ENCODE assay signal across 8 mouse cellular contexts in genomic region chr14:123513376-123514141, GRCm38 (mm10).
DNase-seq lines count a peak whose midpoint lies in the region; ATAC-seq and TF ChIP-seq lines count a peak whose summit lies in the region.

No protein-coding gene starts in this region.

- no peak overlapping the region for H3K4me3 ChIP-seq in lung, embryonic 14.5 days (ENCODE audit: low read depth, low read length)
- no peak overlapping the region for H3K4me3 ChIP-seq in forebrain, embryonic 15.5 days
- H3K4me3 ChIP-seq in neural tube, embryonic 12.5 days: no peak overlapping the region

- peak; percentile 91 for ATAC-seq in lung, embryonic 14.5 days (ENCODE audit: insufficient read depth)
- peak; percentile 99 for ATAC-seq in forebrain, embryonic 15.5 days (replicated peaks)
- ATAC-seq in neural tube, embryonic 12.5 days (ENCODE audit: low FRiP score, low read depth): peak; percentile 98
- no peak for ATAC-seq in erythroid progenitor cell, adult 5-6 weeks (replicated peaks; ENCODE audit: low FRiP score, poor library complexity, severe bottlenecking)

- H3K36me3 ChIP-seq in lung, embryonic 14.5 days (ENCODE audit: insufficient read depth): no peaks in the 10 kb centered on the region
- peaks cover 3% of the 10 kb centered on the region; the same call in 1 of the 2 replicates for H3K36me3 ChIP-seq in forebrain, embryonic 15.5 days
- no peaks in the 10 kb centered on the region for H3K36me3 ChIP-seq in neural tube, embryonic 12.5 days

- H3K4me2 ChIP-seq in lung, embryonic 14.5 days: no peak overlapping the region
- H3K4me2 ChIP-seq in forebrain, embryonic 15.5 days (replicated peaks): no peak overlapping the region; the same call in 1 of the 2 replicates
- peak overlapping the region; percentile 34; the same call in 1 of the 2 replicates for H3K4me2 ChIP-seq in neural tube, embryonic 12.5 days (replicated peaks)

- TF ChIP-seq CTCF in lung, embryonic 14.5 days (IDR thresholded peaks at IDR 0.05; ENCODE audit: low read depth): no peak

- peak; percentile 76 for DNase-seq in lung, embryonic 14.5 days
- DNase-seq in lung, postnatal 14 days: no peak
- DNase-seq in left cerebral cortex, adult 11 months (ENCODE audit: low spot score): peak; percentile 60
- DNase-seq in liver: no peak
- no peak for DNase-seq in gastrocnemius, postnatal 14 days

- no peaks in the 10 kb centered on the region for H3K27me3 ChIP-seq in lung, embryonic 14.5 days (ENCODE audit: insufficient read depth, low read length)
- H3K27me3 ChIP-seq in forebrain, embryonic 15.5 days: no peaks in the 10 kb centered on the region
- H3K27me3 ChIP-seq in neural tube, embryonic 12.5 days (replicated peaks): no peaks in the 10 kb centered on the region

- intact Hi-C loops in gastrocnemius, postnatal 14 days (cut with DNase I; ENCODE audit: low total_unique reads): no loop called here

- 33% methylated on average over 8 of the region's 8 CpGs for WGBS in lung, embryonic 14.5 days
- WGBS in forebrain, embryonic 15.5 days: 8% methylated on average over 8 of the region's 8 CpGs
- WGBS in neural tube, embryonic 12.5 days: 20% methylated on average over 8 of the region's 8 CpGs

- H3K4me1 ChIP-seq in lung, embryonic 14.5 days (ENCODE audit: insufficient read depth): no peaks in the 10 kb centered on the region
- H3K4me1 ChIP-seq in forebrain, embryonic 15.5 days: peaks cover 19% of the 10 kb centered on the region
- peaks cover 3% of the 10 kb centered on the region; the same call in 1 of the 2 replicates for H3K4me1 ChIP-seq in neural tube, embryonic 12.5 days

- no peak overlapping the region for H3K9ac ChIP-seq in lung, embryonic 14.5 days
- no peak overlapping the region for H3K9ac ChIP-seq in forebrain, embryonic 15.5 days (replicated peaks)
- no peak overlapping the region for H3K9ac ChIP-seq in neural tube, embryonic 12.5 days

- H3K27ac ChIP-seq in lung, embryonic 14.5 days (ENCODE audit: low read depth): no peak overlapping the region
- peak overlapping the region; percentile 80 for H3K27ac ChIP-seq in forebrain, embryonic 15.5 days (replicated peaks)
- no peak overlapping the region for H3K27ac ChIP-seq in neural tube, embryonic 12.5 days

- H3K9me3 ChIP-seq in lung, embryonic 14.5 days (ENCODE audit: low read depth, low read length): no peaks in the 10 kb centered on the region
- no peaks in the 10 kb centered on the region for H3K9me3 ChIP-seq in forebrain, embryonic 15.5 days
- H3K9me3 ChIP-seq in neural tube, embryonic 12.5 days: no peaks in the 10 kb centered on the region

Comparison
In these comparisons a context has a peak if more than half of its experiments do, and no peak if none do; other contexts are left out.
1. DNase-seq: peak in lung, embryonic 14.5 days (single experiment) and left cerebral cortex, adult 11 months (single experiment); none in lung, postnatal 14 days (single experiment), liver (single experiment) and gastrocnemius, postnatal 14 days (single experiment).